Mouse (Mus musculus) lung, adult 2 months (tissue): Measurements from ENCODE around the gene Dusp28.

Source experiments
- CTCF ChIP-seq: fragments of 200-500 bp; IDR thresholded peaks from 2 replicates; pipeline ENCODE4 v1.5.1; 2011; ENCODE audit warnings: mild to moderate bottlenecking, low read length, control low read depth; ENCODE audit not compliant: insufficient read depth
- POLR2A ChIP-seq: fragments of 200-500 bp; IDR thresholded peaks from 2 replicates; pipeline ENCODE4 v1.6.1; 2011; ENCODE audit warnings: low read depth, mild to moderate bottlenecking, control low read depth, low read length, borderline replicate concordance; ENCODE audit errors: extremely low read depth

DNA sequence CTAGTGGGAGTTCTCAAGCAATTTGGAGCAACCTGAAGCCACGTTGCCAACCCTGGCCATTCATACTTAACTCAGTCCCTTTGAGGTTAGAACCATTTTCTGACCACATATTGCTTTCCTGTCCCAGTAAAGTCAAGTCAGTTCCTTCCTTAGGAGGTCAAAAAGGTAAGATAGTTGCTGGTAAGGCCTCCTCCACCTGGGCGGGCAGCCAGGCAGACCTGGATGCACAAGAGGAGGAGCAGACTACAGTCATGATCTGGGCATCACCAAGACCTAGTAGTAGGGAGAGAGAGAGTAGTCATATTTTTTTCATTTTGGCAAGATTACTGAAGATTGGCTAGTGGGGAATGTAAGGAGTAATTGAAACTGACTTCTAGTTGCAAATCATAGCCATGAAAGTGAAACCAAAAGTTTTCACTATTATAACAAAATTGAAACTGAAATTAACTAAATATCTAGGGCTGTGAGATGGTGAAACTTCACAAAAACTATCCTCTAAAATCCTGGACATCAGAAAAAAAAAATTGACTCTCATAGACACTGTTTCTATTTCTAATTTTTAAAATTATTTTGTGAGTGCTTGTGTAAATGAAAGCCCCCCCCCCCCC, 974 bp upstream of the Dusp28 start:
- no peak for TF ChIP-seq CTCF
- TF ChIP-seq POLR2A, result no peak
